Mouse (Mus musculus) thymus, adult 2 months (tissue): ENCODE results near the gene Olfr1048.

ENCODE experiments used
- CTCF ChIP-seq: fragments of 200-500 bp; IDR thresholded peaks from 2 replicates; pipeline ENCODE4 v1.5.1; 2012; ENCODE audit warnings: mild to moderate bottlenecking, control low read depth, low read length, moderate library complexity, borderline replicate concordance; ENCODE audit not compliant: control insufficient read depth, poor library complexity, insufficient read depth; ENCODE audit errors: extremely low read depth
- POLR2A ChIP-seq: fragments of 200-500 bp; IDR thresholded peaks from 2 replicates; pipeline ENCODE4 v1.6.1; 2012; ENCODE audit warnings: mild to moderate bottlenecking, low read length, control low read depth, moderate library complexity; ENCODE audit not compliant: control insufficient read depth, poor library complexity, insufficient read depth; ENCODE audit errors: extremely low read depth

GRCm38 (mm10) chr2:86195863-86196262 lies 44.2 kb downstream of the Olfr1048 start:
- TF ChIP-seq CTCF (no peak), POLR2A (no peak)
